Mouse (Mus musculus) forebrain, postnatal 0 days (tissue): ENCODE measurements around the gene Olfr309. TPM values are rescaled to one million over a fixed set of nuclear protein-coding genes. Genes with fewer than 3 reads are reported as not detected.

Experiments
- ATAC-seq: fragments of 200-750 bp; cut with Nextera tagmentation; 2 replicates; pipeline ENCODE4 v1.8.0; 2017; ENCODE audit warnings: mild to moderate bottlenecking, moderate library complexity
- DNase-seq: peaks from one replicate; pipeline ENCODE4 v3.0.0-alpha.2; 2015
- H3K27ac ChIP-seq: fragments of 300-500 bp; sonication (generic); 2 replicates; pipeline ENCODE4 v1.5.1; 2014; ENCODE audit warnings: low read depth, mild to moderate bottlenecking, antibody characterized with exemption, low read length, moderate library complexity, mixed read lengths
- H3K27me3 ChIP-seq: fragments of 300-500 bp; sonication (generic); 2 replicates; pipeline ENCODE4 v1.6.1; 2014; ENCODE audit warnings: mild to moderate bottlenecking, low read length, mixed read lengths; ENCODE audit not compliant: insufficient read depth
- H3K36me3 ChIP-seq: fragments of 300-500 bp; sonication (generic); 2 replicates; pipeline ENCODE4 v1.6.1; 2014; ENCODE audit warnings: mild to moderate bottlenecking, moderate library complexity; ENCODE audit not compliant: insufficient read depth
- H3K4me1 ChIP-seq: fragments of 300-500 bp; sonication (generic); 2 replicates; pipeline ENCODE4 v1.6.1; 2014; ENCODE audit warnings: antibody characterized with exemption; ENCODE audit not compliant: insufficient read depth
- H3K4me2 ChIP-seq: fragments of 300-500 bp; sonication (generic); 2 replicates; pipeline ENCODE4 v1.6.1; 2014; ENCODE audit warnings: low read depth, mild to moderate bottlenecking, moderate library complexity
- H3K4me3 ChIP-seq: fragments of 300-500 bp; sonication (generic); 2 replicates; pipeline ENCODE4 v1.5.1; 2014; ENCODE audit warnings: low read depth, low read length, mixed read lengths
- H3K9ac ChIP-seq: fragments of 300-500 bp; sonication (generic); 2 replicates; pipeline ENCODE4 v1.6.1; 2014; ENCODE audit warnings: mild to moderate bottlenecking
- H3K9me3 ChIP-seq: fragments of 300-500 bp; sonication (generic); 2 replicates; pipeline ENCODE4 v1.6.1; 2016; ENCODE audit warnings: low read length
- CTCF ChIP-seq: sonication (generic); IDR thresholded peaks from 2 replicates; pipeline ENCODE4 v1.5.1; 2016; ENCODE audit warnings: antibody characterized with exemption, control low read depth, low read depth
- WGBS: fragments of 180-500 bp; shearing (Covaris S2); extraction: QIAGEN DNeasy Blood & Tissue Kit; methylation state at CpG from one replicate; pipeline ENCODE4 v1.1.7; 2014; 5-methylcytosine and 5-hydroxymethylcytosine counted together
- microRNA-seq, 2 experiments: library from miRNA; unstranded; fragments of <30 nt; microRNA quantifications; one replicate each; pipeline ENCODE4; 2016
- polyA plus RNA-seq: library from polyadenylated mRNA; unstranded; fragments of >200 nt; fragmentation: Nextera tagmentation; extraction: Ambion mirVana; gene quantifications from 2 replicates; pipeline ENCODE4 v1.2.1, GENCODE M21; 2015
- total RNA-seq: library from RNA; depleted of rRNA; stranded (reverse); fragments of >200 nt; gene quantifications from 2 replicates; pipeline ENCODE4 v1.2.3, GENCODE M21; 2014; rRNA removed

Olfr309 gene
- total and polyA plus RNA-seq, 2 experiments from 2014 or later, result not detected

DNA sequence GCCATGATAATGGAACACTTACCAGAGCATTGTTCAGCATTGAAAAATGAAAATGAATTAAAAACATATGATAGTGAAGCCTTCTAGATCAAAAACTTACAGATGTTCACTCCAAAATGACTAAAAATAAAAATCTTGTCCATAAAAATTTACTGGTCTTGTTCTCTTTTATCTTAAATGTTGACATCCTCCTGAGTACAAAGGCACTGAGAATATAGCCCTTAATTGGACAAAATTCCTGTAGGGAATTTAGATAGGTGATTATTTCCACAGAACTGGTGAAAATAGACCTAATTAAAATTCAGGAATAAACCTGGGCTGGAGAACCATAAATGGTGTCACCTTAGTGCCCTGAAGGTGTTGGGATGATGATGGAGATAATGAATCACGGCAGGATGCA lies 36.4 kb downstream of the Olfr309 start, which contains the start of gene Olfr310:
Gene Olfr310 (minus strand): TSS at position 101 of the 400 bp plus-strand sequence.
- 72% methylated on average over 1 of the region's 1 CpGs for WGBS
- DNase-seq (no peak), ATAC-seq (no peak)
- Histone ChIP-seq H3K4me1 (no peaks in the 10 kb centered on the region), H3K4me3 (no peak within 1 kb of the TSS), H3K4me2 (no peak within 1 kb of the TSS), H3K36me3 (no peaks in the 10 kb centered on the region), H3K27ac (no peak within 1 kb of the TSS), H3K9ac (no peak within 1 kb of the TSS), H3K27me3 (no peaks in the 10 kb centered on the region), H3K9me3 (no peaks in the 10 kb centered on the region)
- TF ChIP-seq CTCF, result no peak

Small RNAs within 50 kb of the gene (microRNA-seq; reads per million reads assigned to microRNA genes)
- 0 reads per million in 2 experiments for gene Gm23192

Other genes starting within 250 kb of the Olfr309 start
- not detected in 2 replicates for gene Vmn2r75, start 141.9 kb downstream of the Olfr309 start, total RNA-seq
- gene Vmn2r75, start 141.9 kb downstream of the Olfr309 start, polyA plus RNA-seq, result not detected in 2 replicates
- gene Vmn2r76, start 67.4 kb downstream of the Olfr309 start, total RNA-seq, result not detected in 2 replicates
- not detected in 2 replicates for gene Vmn2r76, start 67.4 kb downstream of the Olfr309 start, polyA plus RNA-seq
- not detected in 2 replicates for gene Olfr310, start 36.5 kb downstream of the Olfr309 start, total RNA-seq
- gene Olfr310, start 36.5 kb downstream of the Olfr309 start, polyA plus RNA-seq, result not detected in 2 replicates
- not detected in 2 replicates for gene Olfr308, start 11.9 kb upstream of the Olfr309 start, total RNA-seq
- not detected in 2 replicates for gene Olfr308, start 11.9 kb upstream of the Olfr309 start, polyA plus RNA-seq
- not detected in 2 replicates for gene Olfr307, start 23.9 kb upstream of the Olfr309 start, total RNA-seq
- gene Olfr307, start 23.9 kb upstream of the Olfr309 start, polyA plus RNA-seq, result not detected in 2 replicates
- not detected in 2 replicates for gene Olfr305, start 53.2 kb upstream of the Olfr309 start, total RNA-seq
- not detected in 2 replicates for gene Olfr305, start 53.2 kb upstream of the Olfr309 start, polyA plus RNA-seq
- gene Olfr304, start 73.0 kb upstream of the Olfr309 start, total RNA-seq, result not detected in 2 replicates
- gene Olfr304, start 73.0 kb upstream of the Olfr309 start, polyA plus RNA-seq, result not detected in 2 replicates
- gene Olfr303, start 84.1 kb upstream of the Olfr309 start, total RNA-seq, result not detected in 2 replicates
- gene Olfr303, start 84.1 kb upstream of the Olfr309 start, polyA plus RNA-seq, result not detected in 2 replicates
- gene Olfr301, start 90.1 kb upstream of the Olfr309 start, total RNA-seq, result not detected in 2 replicates
- gene Olfr301, start 90.1 kb upstream of the Olfr309 start, polyA plus RNA-seq, result not detected in 2 replicates
- gene Olfr299, start 146.2 kb upstream of the Olfr309 start, total RNA-seq, result not detected in 2 replicates
- not detected in 2 replicates for gene Olfr299, start 146.2 kb upstream of the Olfr309 start, polyA plus RNA-seq
- not detected in 2 replicates for gene Olfr298, start 178.8 kb upstream of the Olfr309 start, total RNA-seq
- not detected in 2 replicates for gene Olfr298, start 178.8 kb upstream of the Olfr309 start, polyA plus RNA-seq
- gene Olfr297, start 206.3 kb upstream of the Olfr309 start, total RNA-seq, result not detected in 2 replicates
- gene Olfr297, start 206.3 kb upstream of the Olfr309 start, polyA plus RNA-seq, result not detected in 2 replicates